Mouse (Mus musculus): ENCODE results near the gene Slit1. TPM values are rescaled to one million over a fixed set of nuclear protein-coding genes. Genes with fewer than 3 reads are reported as not detected.

Gene Slit1
- total RNA-seq, 2 experiments from 2014 or later: 1.6 to 1.7 TPM

GRCm38 (mm10) chr19:41663506-41664242 lies 79.8 kb downstream of the Slit1 start:
- ATAC-seq (replicated peaks; ENCODE audit: low FRiP score, poor library complexity, severe bottlenecking): no peak

DNA sequence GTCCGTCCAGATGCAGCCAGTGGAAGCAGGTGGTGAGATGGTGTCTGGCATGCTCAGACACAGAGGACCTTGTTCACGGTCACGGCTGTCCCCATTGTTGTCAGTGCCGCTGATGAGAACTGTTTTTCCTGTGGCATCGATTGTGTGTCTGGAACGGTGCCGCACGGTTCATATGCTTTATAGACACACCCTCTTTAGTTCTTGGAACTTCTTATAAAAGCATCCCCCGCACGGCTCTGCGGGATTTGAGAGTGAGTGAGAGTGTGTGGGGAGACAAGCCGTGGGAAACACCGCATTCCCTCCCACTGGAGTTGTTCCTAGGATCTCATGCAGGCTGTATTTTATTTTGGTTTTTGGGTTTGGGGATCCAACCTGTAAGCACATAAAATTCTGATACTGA lies 82.0 kb downstream of the Slit1 start:
- ATAC-seq (replicated peaks; ENCODE audit: low FRiP score, poor library complexity, severe bottlenecking): no peak

GRCm38 (mm10) chr19:41660999-41661374 lies 82.5 kb downstream of the Slit1 start:
- ATAC-seq (replicated peaks; ENCODE audit: low FRiP score, poor library complexity, severe bottlenecking): no peak

- ATAC-seq (replicated peaks; ENCODE audit: low FRiP score, poor library complexity, severe bottlenecking): no peak
Measured at GRCm38 (mm10) chr19:41660294-41660998, 83.0 kb downstream of the Slit1 start.

DNA sequence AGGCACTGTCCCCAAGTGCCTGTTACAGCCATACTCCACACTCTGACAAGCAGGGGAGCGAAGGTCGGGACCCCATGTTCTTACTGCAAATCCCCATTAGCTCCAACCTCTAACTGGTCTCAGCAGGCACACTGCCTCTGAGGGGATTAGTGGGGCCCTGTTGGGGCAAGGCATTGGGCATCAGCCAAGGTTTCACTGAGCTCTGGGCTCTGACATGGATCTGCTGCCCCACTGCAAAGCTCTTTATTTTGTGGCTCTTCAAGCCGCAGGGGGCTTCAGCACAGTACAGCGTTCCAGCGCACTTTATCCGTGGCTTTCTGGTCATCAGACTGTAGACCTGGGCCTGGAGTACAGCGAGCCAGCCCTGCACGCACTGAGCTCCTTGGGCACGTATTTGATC lies 86.0 kb downstream of the Slit1 start:
- no peak for ATAC-seq (replicated peaks; ENCODE audit: low FRiP score, poor library complexity, severe bottlenecking)

DNA sequence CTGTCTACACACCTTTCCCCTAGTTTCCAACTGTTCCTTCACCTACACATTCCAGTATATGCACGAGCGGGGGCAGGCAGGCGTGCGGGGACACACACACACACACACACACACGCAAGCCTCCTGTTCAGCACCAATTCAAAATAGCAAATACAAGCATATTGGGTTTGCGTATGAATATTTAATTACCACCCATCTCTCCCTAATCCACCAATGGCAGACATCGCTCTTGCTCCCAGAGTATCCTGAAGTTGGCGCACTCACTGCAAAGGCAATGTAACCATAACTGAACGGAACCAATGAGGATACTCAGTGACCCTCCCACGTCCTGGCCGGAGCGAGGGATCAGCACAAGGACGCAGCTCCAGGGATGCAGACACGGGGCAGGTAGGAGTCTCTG lies 86.8 kb downstream of the Slit1 start:
- ATAC-seq (replicated peaks; ENCODE audit: low FRiP score, poor library complexity, severe bottlenecking): no peak

DNA sequence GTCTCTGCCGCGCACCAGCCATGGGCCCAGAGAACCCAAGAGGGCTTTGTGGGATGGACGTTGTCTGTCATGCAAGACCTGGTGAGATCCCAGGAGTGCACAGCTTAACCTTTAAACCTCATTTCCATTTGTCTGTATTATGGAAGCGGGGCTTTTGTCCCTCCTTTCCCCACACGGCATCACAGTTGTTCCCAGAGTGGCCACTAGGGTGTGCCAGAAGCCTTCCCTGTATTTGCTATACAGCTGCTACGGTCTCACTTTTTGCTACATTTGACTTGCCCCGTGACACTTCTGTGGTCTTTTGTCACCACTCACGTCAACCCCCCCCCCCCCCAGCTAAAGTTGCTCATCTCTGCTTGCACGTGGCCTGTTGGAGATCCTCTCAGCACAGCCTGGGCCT lies 87.5 kb downstream of the Slit1 start:
- ATAC-seq (replicated peaks; ENCODE audit: low FRiP score, poor library complexity, severe bottlenecking): no peak

DNA sequence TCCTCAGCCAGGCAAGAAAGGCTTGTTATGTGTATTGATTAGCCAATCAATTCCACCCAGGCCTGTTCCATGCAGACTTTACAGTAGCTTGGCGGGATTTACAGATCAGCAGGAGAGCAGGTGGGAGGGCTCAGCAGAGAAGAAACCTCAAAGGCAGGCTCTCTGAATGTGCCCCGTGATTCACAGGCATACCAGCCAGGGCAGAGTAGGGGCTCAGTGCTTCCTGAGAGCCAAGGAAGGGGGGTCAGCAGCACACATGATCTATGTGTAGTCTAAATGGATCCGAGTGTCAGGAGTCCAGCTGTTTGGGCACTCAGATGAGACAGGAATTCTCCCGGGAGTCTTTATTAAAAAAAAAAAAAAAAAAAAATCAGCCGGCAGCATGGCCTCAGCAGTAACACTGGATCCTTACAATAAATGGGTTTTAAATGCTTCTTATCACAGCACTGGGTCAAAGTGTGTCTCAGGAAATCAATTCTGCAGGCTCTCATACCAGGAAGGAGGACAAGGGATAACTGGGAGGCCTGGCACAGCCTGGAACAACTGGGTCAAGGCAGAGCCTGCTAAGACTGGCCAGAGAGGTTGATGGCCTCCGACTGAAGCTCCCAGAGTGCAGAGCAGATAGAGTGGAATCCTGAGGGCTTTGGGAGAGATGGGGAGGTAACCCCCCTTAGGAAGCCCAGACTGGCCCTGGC lies 88.2 kb downstream of the Slit1 start:
- ATAC-seq (replicated peaks; ENCODE audit: low FRiP score, poor library complexity, severe bottlenecking): no peak

- ATAC-seq (replicated peaks; ENCODE audit: low FRiP score, poor library complexity, severe bottlenecking): no peak
Measured at GRCm38 (mm10) chr19:41651967-41652366, 91.5 kb downstream of the Slit1 start.

GRCm38 (mm10) chr19:41649394-41649793 lies 94.1 kb downstream of the Slit1 start:
- no peak for ATAC-seq (replicated peaks; ENCODE audit: low FRiP score, poor library complexity, severe bottlenecking)

DNA sequence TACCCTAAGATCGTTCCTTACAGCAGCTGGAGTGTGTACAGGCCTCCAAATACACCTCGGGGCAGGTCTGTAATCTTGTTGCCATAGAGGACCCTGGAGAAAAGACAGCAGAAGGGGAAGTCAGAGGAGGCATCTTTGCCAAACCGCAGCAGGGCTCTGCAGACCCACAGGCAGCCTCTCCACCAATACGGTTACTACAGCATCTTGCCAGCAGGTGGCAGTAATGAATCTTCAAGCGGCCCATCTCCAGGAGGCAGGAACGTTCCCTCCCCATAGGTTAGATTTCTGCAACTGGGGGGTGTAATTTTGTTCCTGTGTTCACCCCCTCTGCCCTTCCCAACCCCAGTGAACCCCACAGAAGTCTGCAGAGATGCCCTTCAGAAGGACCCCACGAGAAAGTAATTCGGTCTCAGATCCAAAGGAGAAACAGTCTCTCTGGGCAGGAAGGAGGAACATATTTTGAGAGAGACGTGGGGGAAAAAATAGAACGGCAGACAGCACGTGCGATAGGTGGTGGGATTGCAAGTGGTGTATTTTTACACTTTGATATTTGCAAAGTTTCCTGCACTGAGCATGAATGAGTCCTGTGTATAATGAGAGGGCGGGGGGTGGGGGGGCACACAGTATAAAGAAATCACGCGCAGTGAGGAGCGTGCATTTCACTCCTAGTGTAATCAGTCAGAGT lies 96.4 kb downstream of the Slit1 start:
- peak; percentile 54; the same call in 1 of the 2 replicates for ATAC-seq (replicated peaks; ENCODE audit: low FRiP score, poor library complexity, severe bottlenecking)

DNA sequence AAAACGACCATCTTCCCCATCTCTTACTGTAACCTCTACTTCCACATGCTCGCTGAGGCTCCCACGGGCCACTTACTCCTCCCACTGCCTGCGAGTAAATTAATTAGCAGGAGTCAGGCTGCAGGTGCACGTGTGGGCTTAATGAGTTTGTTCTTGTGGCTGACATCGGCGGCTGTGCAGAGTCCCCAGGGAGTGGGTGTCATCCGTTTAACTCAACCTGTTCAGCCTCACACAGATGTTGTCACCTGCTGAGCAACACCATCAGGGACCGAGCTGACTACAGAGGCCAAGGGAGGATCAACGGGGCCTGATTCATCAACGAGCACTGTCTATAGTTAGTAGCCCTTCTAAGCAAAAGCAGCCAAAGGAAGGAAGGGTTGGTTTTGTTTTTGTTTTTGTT lies 100.5 kb downstream of the Slit1 start:
- no peak for ATAC-seq (replicated peaks; ENCODE audit: low FRiP score, poor library complexity, severe bottlenecking)

- no peak for ATAC-seq (replicated peaks; ENCODE audit: low FRiP score, poor library complexity, severe bottlenecking)
Measured at GRCm38 (mm10) chr19:41634999-41635398, 108.5 kb downstream of the Slit1 start.

GRCm38 (mm10) chr19:41634099-41634498 lies 109.4 kb downstream of the Slit1 start:
- no peak for ATAC-seq (replicated peaks; ENCODE audit: low FRiP score, poor library complexity, severe bottlenecking)

DNA sequence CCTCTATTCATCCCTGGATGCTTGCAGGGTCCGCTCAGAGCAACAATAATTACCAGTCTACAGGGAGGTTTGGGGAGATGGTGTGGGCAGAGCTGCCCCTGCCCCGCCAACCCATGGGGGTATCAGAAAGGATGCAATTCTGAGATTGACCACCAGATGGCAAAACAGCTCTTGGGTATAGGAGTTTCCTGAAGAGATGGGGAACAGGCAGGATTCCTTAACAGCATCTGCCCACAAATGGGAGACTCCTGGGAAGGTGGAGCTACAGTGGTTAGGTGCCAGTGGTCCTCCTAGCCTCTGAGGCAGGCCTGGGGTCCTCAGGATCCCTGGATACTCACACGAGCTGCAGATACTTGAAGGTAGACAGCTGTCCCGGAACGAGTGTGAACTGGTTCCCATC lies 113.9 kb downstream of the Slit1 start:
- 0 out of 2 replicates have a peak, but pooled peaks have one; percentile 42 for ATAC-seq (replicated peaks; ENCODE audit: low FRiP score, poor library complexity, severe bottlenecking)

DNA sequence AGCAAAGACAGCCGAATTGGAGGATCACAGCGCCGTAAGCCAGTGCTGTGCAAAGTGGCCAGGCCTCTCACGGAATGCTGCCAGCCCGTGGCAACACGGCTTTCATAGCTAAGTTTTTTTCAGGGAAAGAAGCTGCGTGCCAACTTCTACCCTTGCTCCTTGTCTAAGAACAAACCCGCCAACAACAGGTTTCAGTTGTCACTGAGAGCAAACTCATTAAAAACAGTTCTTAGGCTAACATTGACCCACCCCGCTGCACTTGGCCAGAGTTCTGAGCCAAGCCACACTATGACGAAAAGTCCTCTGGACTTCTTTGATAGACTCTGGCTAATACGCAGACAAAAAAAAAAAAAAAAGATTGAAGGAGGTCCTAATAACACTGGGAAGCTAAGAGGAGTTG lies 114.5 kb downstream of the Slit1 start:
- no peak for ATAC-seq (replicated peaks; ENCODE audit: low FRiP score, poor library complexity, severe bottlenecking)

DNA sequence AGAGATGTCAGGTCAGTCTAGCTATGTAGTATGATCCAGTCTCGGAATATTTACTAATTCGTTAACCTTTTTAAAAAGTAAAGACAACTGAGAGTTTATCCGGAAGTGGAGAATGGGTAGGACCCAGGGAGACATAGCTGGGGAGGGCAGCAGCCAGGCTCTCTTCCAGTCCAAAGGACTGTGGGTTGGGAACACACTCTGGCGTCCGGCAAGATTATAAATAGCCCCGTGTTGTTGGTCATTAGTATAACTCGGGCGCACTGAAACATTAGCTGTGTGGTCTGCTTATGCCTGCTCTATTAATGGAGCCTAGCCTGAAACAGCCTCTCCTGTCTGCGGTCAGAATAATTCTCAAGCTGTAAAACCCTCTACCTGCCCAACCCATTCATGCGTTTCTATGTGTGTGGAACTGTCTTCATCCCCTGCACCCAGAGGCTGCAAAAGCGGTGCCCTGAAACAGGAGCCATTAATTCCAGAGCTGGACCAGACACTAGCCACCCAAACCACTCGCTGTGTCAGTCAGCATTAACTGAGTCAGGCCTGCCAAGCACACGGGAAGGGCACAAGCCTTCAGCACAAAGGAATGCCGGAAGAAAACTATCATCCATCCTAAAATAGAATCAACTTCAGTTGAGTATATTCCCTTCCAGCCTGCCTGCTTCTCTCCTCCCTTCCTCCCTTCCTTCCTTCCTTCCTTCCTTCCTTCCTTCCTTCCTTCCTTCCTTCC lies 122.9 kb downstream of the Slit1 start:
- ATAC-seq (replicated peaks; ENCODE audit: low FRiP score, poor library complexity, severe bottlenecking): no peak

DNA sequence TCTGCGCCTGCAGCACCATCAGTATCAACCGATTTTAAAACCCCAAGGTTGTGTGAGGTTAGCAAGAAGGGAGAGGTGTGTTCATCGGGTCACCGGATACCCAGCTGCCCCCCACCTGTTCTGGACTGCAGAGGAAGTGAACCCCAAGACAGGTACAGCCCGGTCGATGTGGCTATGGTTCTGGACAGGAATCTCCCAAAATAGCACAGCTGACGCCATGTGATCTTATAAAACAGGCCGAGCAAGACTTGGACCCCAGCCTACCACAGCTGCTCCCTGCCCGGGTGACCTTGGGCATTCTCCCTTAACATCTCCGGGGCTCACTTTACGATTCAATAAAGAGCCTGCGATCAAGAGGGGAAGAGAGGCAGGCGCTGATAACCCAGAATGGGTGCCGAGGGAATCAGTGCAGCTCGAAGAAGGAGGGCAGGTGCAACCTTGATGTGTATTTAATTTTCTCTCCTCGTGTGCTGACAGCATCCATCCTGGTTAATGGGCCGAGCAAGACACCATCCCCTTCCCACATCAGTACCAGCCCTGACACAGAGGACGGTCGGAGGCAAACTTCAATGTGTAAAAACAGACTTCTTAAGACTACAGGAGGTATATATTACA lies 124.6 kb downstream of the Slit1 start:
- no peak for ATAC-seq (replicated peaks; ENCODE audit: low FRiP score, poor library complexity, severe bottlenecking)

DNA sequence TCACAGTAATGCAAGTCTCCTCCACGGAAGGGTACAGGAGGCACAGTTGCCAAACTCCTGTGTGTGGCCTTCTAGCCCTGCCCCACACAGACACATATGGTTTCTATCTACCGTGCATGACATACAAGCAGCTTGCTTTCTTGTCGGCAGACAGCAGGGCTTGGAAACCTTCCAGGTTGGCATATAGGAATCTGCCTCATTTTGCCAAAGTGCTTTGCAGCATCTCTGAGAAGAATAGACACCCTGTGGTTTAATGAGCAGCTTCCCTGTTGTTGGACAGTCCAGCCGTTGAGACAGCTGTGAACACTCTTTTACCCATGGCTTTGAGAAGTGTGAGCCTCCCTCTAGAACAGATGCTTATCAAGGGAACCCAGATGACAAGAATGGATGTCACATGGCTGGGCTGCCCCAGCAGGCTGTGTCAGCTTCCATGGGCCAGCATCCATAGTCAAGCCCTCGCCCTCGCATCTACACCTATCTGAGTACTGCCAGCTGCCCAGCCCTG lies 125.3 kb downstream of the Slit1 start:
- ATAC-seq (replicated peaks; ENCODE audit: low FRiP score, poor library complexity, severe bottlenecking): no peak

Measured in erythroid progenitor cell, adult 5-6 weeks (primary cell).